Mouse (Mus musculus) CD4-positive, CD25-positive, alpha-beta regulatory T cell, adult 2 months (primary cell): ENCODE data around the gene Pmm1.
"Not testable (repeated sequence)": the region's sequence is repeated elsewhere in the genome, so short reads cannot be mapped to it uniquely, and the experiment has no call there.

Experiments used
- DNase-seq: peaks from one replicate; pipeline ENCODE4 v3.0.0-alpha.2; 2012; ENCODE audit warnings: low read depth, low spot score

The Pmm1 gene

DNA sequence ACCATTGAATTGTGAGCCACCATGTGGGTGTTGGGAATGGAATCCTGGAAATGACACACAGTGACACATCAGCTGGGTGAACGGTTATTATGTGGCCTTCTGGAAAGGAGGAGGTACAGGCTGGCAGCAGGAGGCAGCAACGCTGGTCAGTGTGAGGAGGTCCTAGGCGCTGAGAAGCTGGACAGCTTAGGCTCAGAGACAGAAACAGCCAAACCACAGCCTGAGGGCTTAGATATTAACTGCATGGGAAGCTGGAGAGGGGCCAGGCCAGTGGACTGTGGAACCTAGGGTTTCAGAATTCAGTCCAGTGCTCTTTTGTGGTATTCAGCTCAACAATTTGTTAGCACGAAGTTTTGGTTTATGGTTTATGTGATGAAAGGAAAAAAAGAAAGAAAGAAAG is 33.0 kb downstream of the Pmm1 start:
- DNase-seq = no peak

GRCm38 (mm10) chr15:81926446-81926822 is 34.3 kb downstream of the Pmm1 start:
- no peak for DNase-seq

DNA sequence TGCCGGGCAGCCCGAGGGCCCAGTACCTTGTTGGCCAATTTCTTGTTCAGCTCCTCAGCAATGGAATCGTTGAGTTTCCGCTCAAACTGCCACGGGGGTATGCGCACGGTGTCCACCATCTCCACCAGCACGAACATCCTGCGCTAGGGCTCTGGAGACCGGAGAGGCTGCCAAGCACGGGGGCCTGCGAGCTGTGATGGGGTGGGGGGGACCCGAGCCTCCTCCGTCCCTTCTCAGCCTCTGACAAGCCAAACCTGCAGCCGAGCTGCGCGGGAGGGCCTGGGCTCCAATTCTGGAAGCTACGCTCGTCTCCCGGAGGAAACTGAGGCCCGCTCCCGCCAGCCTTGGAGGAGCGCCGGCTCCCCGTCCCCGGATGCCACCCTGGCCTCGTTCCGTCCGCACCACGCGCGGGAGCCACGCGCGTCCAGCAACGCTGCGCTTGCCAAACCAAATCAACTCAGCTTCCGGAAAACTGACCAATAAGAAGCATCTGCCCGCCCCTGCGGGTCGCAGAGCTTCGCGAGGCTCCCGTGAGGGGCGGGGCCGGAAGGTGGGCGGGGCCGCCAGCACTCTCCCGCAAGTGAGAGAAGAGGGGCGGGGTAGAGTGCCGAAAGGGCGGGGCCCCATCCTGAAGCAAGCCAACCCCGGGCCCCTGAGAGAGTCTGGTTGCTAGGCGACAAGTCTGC is 34.8 kb downstream of the Pmm1 start, which contains the start of gene Polr3h:
TSS of gene Polr3h (minus strand) at position 481 of the 686 bp plus-strand sequence.
- peak; percentile 99 for DNase-seq

DNA sequence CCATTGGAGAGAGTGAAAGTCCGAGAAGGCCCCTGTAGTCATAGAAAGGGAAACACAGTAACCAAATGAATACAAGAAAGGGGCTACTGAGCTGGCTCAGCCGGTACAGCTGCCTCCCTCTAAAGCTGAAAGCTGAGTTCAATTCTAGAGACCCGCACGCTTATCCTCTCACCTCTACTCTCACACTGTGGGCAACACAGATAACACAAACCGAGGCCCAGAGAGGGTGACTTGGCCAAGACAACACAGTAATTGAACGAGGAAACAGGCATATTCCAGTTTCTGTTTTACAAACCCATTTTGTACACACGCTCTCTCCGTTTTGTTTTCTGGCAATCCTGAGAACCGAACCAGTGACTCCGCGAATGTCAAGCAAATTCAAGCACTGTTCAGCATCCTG is 35.8 kb downstream of the Pmm1 start:
- no peak for DNase-seq

DNA sequence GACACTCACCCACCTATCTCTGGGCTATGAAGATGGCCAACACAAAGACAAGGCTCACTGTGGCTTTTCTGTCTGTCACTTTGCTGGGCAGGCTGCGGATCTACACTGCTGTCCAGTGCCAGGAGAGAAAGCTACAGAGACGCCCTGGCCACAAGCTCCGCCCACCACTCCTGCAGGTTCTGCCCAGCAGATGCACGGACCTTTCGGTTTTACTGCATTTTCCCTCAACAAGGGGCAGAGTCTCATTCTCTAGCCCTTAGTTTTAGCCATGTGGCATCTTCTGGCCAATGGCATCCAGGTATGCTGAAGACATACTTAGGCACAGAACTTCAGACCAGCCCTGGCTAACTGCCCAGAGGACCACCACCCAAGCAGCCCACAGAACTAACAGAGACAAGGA is 39.5 kb downstream of the Pmm1 start:
- DNase-seq = no peak

GRCm38 (mm10) chr15:81920546-81921217 is 40.0 kb downstream of the Pmm1 start:
- DNase-seq = no peak

DNA sequence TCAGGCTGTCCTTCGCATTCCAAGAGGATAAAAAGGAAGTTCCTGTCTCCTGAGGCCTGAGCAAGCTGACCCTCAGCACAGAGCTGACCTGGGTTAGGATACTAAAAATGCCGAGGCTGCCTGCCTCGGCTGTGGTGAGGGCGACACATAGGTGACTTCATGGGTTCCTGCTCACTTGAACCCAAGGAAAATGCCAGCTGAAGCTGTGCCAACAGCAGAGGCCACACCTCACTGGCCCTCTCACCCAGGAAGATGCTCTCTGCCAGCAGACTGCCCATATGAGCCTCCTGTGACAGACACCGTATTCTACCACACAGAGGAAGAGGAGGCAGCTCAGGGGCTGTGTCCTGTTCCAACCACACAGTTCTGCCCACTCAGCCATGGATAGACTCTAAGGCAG is 41.7 kb downstream of the Pmm1 start:
- no peak for DNase-seq

- peak; percentile 87 for DNase-seq
Observed at GRCm38 (mm10) chr15:81917621-81918463, 42.9 kb downstream of the Pmm1 start.

DNA sequence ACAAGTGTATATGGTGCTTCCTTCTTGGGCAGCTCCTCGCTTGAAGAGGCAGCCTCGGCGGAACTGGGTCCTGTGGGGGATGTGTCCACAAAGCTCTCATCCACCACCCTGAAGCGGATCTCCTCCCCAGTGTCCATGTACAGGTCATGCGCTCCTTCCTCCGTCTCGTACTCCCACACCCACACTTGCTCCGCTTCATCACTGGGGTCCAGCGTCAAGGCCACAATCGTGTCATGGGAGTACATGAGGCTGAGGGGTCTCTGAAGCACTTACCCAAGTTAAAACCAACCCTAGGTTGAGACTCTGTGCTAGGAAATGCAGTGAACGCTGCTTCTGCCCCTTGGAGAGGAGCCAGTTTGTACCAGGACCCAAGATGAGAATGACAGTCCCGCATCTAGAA is 43.5 kb downstream of the Pmm1 start:
- no peak for DNase-seq

DNA sequence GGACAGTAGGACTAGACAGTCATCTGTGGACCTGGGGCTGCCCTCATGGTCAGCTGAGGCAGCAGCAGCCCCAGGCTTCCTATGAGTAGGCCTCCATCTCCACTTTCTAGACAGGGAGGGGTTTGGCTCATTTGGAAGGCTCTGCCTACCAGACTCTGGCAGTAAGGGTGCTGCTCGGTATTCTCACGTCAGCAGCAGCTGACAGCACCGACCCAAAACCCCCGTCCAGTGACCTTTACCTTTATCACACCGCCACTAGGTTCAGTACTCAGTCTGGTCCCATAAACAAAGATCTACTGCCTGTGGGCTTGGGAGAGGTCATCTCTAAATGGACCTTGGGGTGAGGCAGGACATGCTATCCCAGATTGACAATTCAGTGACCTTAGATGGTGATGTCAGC is 45.1 kb downstream of the Pmm1 start:
- no peak for DNase-seq

GRCm38 (mm10) chr15:81914668-81915067 is 46.1 kb downstream of the Pmm1 start:
- DNase-seq = no peak

DNA sequence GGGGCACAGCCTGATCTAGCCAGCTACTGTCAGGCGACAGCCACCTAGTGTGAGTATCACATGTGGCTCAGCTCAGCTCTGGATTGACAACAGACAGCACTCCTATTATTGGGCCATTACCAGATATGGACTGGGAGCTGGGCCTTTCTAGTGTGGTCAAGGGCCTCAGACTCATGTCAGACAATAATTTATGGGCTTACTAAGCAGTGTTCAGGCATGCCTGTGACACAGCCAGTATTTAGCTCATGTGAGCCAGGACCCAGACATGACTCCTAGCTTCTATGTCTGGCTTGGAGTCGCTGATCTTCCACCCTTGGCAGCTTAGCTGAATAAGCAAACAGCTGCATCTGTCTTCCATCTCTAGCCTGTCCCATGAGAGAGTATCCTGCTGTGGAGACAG is 48.2 kb downstream of the Pmm1 start:
- no peak for DNase-seq

DNA sequence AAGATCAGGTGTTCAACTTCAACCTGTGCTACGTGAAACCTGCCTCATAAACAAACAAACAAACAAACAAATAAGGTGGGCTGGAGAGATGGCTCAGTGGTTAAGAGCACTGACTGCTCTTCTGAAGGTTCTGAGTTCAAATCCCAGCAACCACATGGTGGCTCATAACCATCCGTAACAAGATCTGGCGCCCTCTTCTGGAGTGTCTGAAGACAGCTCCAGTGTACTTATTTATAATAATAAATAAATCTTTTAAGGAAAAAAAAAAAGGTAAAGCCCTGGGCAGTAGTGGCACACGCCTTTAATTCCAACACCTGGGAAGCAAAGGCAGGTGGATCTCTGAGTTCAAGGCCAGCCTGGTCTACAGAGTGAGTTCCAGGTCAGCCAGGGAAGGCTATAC is 52.0 kb downstream of the Pmm1 start:
- DNase-seq = not testable (repeated sequence)

DNA sequence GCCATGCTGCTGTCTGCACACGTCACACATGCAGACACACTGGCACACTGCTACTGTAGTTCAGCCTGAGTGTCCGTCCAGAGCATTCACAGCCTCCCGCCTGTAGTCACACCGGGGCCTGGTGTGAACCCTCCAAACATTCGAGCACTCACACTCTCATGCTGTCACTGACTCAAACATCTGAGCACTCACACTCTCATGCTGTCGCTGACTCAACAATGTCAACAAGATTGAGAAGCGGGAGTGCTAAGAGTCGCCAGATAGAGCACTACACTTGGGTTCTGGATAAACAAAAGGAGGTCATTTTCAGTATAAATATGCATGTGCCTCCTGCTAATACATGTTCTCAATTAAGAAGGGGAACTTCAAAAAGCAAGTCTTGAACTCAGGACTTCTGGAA is 52.8 kb downstream of the Pmm1 start:
- DNase-seq = no peak

- peak; percentile 83 for DNase-seq
Observed at GRCm38 (mm10) chr15:81904939-81905338, 55.8 kb downstream of the Pmm1 start.
